Mouse (Mus musculus): Measurements from ENCODE around the gene Braf. TPM values are rescaled to one million over a fixed set of nuclear protein-coding genes. Genes with fewer than 3 reads are reported as not detected.

Gene Braf
- polyA plus RNA-seq, 1 experiment = 49.3 TPM

DNA sequence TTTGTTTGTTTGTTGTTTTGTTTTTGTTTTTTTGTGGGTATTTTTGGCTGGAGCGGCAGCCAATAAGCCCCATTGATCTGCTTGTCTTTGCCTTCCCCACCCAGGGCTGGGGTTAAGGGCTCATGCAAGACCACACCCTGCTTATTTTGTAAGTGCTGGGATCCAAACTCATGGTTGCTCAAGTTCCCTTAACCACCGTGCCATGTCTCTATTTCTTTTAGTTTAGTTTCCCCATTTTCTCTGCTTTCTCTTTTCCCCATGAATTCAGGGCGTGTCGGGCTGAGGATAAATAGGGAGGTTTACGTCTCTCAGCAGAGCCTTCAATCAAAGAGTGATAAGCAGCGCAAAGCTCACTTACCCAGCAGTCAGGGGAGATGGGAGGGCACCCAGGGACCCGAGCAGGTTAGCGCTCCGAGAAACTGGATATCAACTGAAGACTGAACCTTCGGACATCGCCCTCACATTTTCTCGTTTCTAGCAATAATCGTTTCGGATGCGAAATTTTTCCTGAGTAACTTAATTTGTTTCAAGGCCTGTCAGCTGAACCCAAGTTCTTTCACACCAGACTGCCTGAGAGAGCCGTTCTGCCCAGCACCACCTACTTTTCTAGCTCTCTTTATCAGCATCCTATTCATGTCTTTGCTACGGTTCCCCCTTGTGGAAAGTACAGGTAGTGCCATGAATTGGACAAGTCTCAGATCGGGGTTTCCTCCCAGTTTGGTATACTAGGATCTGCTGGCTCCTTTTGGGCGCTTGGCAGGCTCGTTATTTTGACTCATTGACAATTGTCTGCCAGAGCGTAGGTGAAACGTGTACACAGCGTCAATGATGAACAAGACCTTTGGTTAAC, 162.9 kb downstream of the Braf start:
- Histone ChIP-seq H3K4me3 (ENCODE audit: insufficient read depth, low read length) (no peak overlapping the region), H3K4me1 (ENCODE audit: control insufficient read depth, insufficient read depth, low read length) (peaks cover 8% of the 10 kb centered on the region; the same call in 1 of the 2 replicates), H3K27ac (ENCODE audit: insufficient read depth, low read length) (no peak overlapping the region)
- TF ChIP-seq CTCF (IDR thresholded peaks at IDR 0.05; ENCODE audit: borderline replicate concordance, insufficient read depth, low read length) = no peak
- no peak for TF ChIP-seq POLR2A (IDR thresholded peaks at IDR 0.05; ENCODE audit: low read depth, low read length)

DNA sequence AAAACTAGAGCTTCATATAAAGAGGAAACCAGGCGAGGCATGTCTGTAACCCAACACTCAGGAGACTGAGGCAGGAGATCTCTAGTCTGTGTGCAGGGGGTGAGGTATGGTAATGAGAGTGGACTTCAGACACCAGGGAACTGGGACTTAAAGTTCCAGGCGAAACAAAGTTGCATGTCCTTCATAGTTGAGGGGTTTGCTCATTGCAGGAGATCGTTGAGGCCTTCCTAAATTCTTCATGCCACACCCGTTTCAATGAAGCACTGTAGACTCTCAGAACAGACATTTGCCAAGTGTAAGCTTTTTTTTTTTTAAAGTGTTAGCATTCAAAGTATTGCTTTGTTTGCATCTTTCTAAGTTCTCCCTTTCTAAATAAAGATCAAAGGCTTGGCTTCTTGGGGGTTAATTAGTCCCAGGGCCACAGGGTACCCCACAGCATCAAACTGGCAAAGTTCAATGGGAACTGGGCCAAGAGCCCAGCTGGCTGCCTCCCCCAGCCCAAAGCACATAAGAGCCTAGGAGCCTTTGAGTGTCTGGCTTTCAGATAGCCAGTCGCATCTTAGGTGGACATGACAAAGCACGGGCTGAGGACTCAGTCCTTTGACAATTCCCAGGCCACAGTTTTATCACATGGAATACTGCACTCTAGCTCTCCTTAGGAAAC, 165.9 kb downstream of the Braf start:
- TF ChIP-seq POLR2A (IDR thresholded peaks at IDR 0.05; ENCODE audit: low read depth, low read length) (no peak), CTCF (IDR thresholded peaks at IDR 0.05; ENCODE audit: borderline replicate concordance, insufficient read depth, low read length) (no peak)
- Histone ChIP-seq H3K4me1 (ENCODE audit: control insufficient read depth, insufficient read depth, low read length) (peaks cover 8% of the 10 kb centered on the region; the same call in 1 of the 2 replicates), H3K4me3 (ENCODE audit: insufficient read depth, low read length) (no peak overlapping the region), H3K27ac (ENCODE audit: insufficient read depth, low read length) (peak overlapping the region; percentile 53; the same call in 1 of the 2 replicates)

DNA sequence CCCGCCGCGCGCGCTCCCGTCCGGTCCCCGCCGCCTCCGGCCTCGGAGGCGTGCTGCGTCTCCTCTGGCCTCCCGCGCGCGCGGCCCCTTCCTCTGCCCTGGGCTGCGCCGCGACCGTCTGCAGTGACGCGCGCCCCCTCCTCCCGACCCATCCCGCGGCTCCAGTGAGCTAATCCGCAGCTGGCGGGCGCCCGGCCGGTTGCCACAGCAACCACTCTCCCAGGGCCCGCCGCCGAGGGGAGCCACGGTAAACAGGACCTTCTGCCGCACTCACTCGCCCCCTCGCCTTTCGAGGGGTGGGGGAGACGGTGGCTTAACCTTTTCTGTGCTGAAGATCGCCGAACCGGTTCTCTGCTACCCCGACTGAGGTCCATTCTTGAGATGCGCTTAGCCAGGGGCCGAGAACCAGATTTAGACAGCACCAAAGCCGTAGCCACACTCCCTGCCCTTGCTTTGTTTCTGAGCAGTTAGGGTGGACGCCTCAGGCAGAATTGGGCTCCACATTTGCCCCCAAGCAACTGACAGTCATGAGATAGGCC, 167.5 kb downstream of the Braf start, which contains the start of gene Dennd2a:
Dennd2a (minus strand) TSS at position 145 of the 539 bp plus-strand sequence.
- peak within 1 kb of the TSS; percentile 94 for H3K4me3 ChIP-seq (ENCODE audit: insufficient read depth, low read length)
- no peak for TF ChIP-seq CTCF (IDR thresholded peaks at IDR 0.05; ENCODE audit: borderline replicate concordance, insufficient read depth, low read length)
- peak; percentile 54; the same call in 1 of the 2 replicates for TF ChIP-seq POLR2A (IDR thresholded peaks at IDR 0.05; ENCODE audit: low read depth, low read length)
- peaks cover 8% of the 10 kb centered on the region; the same call in 1 of the 2 replicates for H3K4me1 ChIP-seq (ENCODE audit: control insufficient read depth, insufficient read depth, low read length)
- peak within 1 kb of the TSS; percentile 65 for H3K27ac ChIP-seq (ENCODE audit: insufficient read depth, low read length)

DNA sequence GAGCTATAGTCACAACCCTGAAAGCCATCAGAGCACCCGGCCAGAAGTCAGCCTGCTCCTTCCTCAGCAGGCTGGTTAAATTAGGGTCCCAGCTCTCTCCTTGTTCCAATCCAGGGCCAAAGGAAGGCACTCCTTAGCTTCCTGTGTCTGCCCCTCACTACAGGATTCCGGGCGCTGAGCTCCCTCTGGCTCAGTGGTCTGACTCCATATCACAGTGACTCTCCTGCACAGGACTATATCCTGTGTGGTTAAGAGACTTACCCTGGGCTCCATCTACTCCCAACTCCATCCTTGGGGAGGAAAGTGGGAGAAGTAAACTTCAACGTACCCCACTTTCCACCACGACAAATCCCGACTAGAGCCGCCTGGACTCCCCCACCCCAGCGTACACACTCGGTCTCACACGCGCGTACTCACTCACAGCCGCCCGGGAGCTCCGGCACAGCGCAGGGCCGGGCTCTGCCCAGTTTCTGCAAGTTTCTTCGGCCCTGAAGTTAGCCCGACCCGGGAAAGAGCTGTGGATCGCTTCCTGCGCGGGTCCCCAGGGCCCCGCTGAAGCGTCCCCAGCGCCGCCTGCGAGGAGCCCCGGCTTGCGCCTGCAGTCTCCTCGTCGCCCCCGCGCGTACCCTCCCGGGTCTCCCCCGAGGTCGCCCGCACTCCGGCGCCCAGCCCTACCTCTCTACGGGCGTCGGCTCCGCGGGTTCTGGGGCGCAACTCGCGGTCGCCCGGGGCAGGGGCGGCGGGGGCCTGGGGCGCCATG, 168.2 kb downstream of the Braf start:
- peaks cover 12% of the 10 kb centered on the region; the same call in 1 of the 2 replicates for H3K4me1 ChIP-seq (ENCODE audit: control insufficient read depth, insufficient read depth, low read length)
- H3K4me3 ChIP-seq (ENCODE audit: insufficient read depth, low read length) = peak overlapping the region; percentile 94
- TF ChIP-seq CTCF (IDR thresholded peaks at IDR 0.05; ENCODE audit: borderline replicate concordance, insufficient read depth, low read length) (no peak), POLR2A (IDR thresholded peaks at IDR 0.05; ENCODE audit: low read depth, low read length) (no peak)
- H3K27ac ChIP-seq (ENCODE audit: insufficient read depth, low read length) = peak overlapping the region; percentile 65

DNA sequence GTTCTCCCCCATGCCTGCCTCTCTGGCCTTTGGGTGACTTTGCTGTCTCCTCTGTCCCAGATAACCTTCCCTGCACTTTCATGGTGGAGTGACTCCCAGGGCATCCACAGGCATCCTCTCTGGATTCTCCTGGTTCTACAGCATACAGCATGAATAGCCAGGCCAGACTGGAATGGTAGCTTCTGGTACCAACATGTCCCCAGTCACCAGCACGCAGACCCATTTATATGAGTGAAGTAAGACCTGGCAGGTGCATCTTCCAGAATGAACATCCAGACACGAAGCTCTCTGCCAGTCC, 169.7 kb downstream of the Braf start:
- Histone ChIP-seq H3K4me3 (ENCODE audit: insufficient read depth, low read length) (no peak overlapping the region), H3K4me1 (ENCODE audit: control insufficient read depth, insufficient read depth, low read length) (peaks cover 12% of the 10 kb centered on the region; the same call in 1 of the 2 replicates), H3K27ac (ENCODE audit: insufficient read depth, low read length) (no peak overlapping the region)
- TF ChIP-seq CTCF (IDR thresholded peaks at IDR 0.05; ENCODE audit: borderline replicate concordance, insufficient read depth, low read length) (no peak), POLR2A (IDR thresholded peaks at IDR 0.05; ENCODE audit: low read depth, low read length) (no peak)

DNA sequence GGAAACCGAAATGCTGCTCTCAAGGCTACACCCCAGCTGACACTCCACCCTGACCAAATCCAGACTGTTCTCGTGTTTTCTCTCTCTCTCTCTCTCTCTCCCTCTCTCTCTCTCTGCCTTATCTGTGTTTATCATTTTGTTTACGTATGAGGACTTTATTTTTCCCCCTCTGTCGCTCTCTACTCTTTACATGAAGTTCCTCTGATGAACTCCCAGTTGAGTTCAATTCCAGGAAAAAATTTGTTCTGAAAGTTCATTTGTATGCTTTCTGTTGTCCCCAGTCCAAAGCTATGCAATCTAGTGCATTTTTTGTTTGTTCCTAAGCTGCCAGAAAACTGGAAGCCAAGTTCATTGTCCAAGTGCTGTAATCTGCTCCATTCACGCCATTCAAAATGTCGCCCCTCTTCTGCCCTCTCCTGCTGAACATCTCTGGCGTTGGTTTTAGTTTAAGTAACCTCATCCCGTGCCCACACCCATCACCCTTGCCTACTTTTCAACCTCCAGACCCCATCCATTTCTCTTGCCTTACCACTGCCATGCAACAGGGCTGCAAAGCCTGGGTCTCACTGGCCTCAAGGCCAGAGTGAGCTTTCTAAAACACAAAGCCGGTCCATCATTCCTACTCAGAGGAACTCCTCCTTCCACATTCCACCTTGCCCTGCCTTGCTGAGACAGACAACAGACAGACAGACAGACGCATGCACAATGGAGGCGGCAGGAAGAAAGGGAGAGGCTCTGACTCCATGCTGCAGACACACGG, 170.2 kb downstream of the Braf start:
- peaks cover 12% of the 10 kb centered on the region; the same call in 1 of the 2 replicates for H3K4me1 ChIP-seq (ENCODE audit: control insufficient read depth, insufficient read depth, low read length)
- H3K4me3 ChIP-seq (ENCODE audit: insufficient read depth, low read length) = no peak overlapping the region
- no peak overlapping the region for H3K27ac ChIP-seq (ENCODE audit: insufficient read depth, low read length)
- TF ChIP-seq POLR2A (IDR thresholded peaks at IDR 0.05; ENCODE audit: low read depth, low read length) (no peak), CTCF (IDR thresholded peaks at IDR 0.05; ENCODE audit: borderline replicate concordance, insufficient read depth, low read length) (no peak)

Other genes with a start within 250 kb of the Braf start
- 15.5 and 16.1 TPM in 2 replicates for gene Dennd2a, start 167.6 kb downstream of the Braf start, polyA plus RNA-seq (2011; ENCODE audit: insufficient read length, low read depth, missing spikeins)
- 10.3 and 11.2 TPM in 2 replicates for gene Adck2, start 151.6 kb downstream of the Braf start, polyA plus RNA-seq (2011; ENCODE audit: insufficient read length, low read depth, missing spikeins)
- gene Gm42420, start 139.7 kb downstream of the Braf start, polyA plus RNA-seq (2011; ENCODE audit: insufficient read length, low read depth, missing spikeins) = not detected in 2 replicates
- gene Ndufb2, start 132.9 kb downstream of the Braf start, polyA plus RNA-seq (2011; ENCODE audit: insufficient read length, low read depth, missing spikeins) = 84.9 and 104 TPM in 2 replicates
- 104 and 131 TPM in 2 replicates for gene Mrps33, start 85.5 kb upstream of the Braf start, polyA plus RNA-seq (2011; ENCODE audit: insufficient read length, low read depth, missing spikeins)
- 0.11 TPM in 1 of 2 replicates, not detected in the other for gene Tmem178b, start 147.8 kb upstream of the Braf start, polyA plus RNA-seq (2011; ENCODE audit: insufficient read length, low read depth, missing spikeins)